21 mouse cellular contexts compared by ENCODE assay signal in the genomic region with DNA sequence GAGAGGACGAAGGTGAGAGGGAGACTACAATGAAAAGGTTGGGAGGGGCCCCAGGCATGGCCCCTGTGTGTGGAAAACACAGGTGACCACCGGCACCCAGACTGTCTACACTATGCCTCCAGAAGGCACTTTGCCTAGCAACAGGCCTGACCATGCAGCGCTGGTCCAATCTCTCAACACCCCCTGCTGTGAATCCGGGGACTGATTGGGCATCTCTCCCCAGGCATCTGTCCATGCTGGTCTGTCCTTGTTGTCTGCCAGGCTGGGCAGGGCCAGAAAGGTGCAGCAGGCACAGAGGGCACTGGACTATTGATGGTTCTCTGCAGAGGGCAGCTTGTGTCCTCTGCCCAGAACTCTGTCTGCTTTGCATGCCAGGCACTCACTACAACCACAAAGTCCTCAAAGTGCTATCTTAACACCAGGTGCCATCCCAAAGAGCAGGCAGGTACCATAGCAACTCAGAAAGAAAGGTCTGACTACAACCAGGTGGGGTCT. TPM values are rescaled to one million over a fixed set of nuclear protein-coding genes. Genes with fewer than 3 reads are reported as not detected.
A peak's percentile ranks its signal among the peaks of the same experiment; 100 is the strongest.
DNase-seq lines count a peak whose midpoint lies in the region; ATAC-seq and TF ChIP-seq lines count a peak whose summit lies in the region.
"Had no signal": no experiment of that assay in that cellular context is flagged by ENCODE, and none has a peak within 500 bp of the region (broad histone marks: within the 10 kb centered on the region; RNA-seq: fewer than 3 reads in every experiment).

No protein-coding gene starts in this region.

- TF ChIP-seq CTCF in layer of hippocampus, adult 2 months (conservative IDR thresholded peaks at IDR 0.05): no peak

- peak overlapping the region; percentile 34 for H3K27ac ChIP-seq in layer of hippocampus, adult 2 months
- no peak overlapping the region for H3K27ac ChIP-seq in midbrain, embryonic 16.5 days (ENCODE audit: low read length)
- H3K27ac ChIP-seq: forebrain, embryonic 10.5 days; heart, embryonic 10.5 days; kidney, postnatal 0 days; liver, embryonic 12.5 days; midbrain, embryonic 10.5 days; neural tube, embryonic 15.5 days; stomach, embryonic 15.5 days had no signal

- 0 out of 2 replicates have a peak, but pooled peaks have one; percentile 10 for ATAC-seq in neutrophil, adult 5-6 weeks (ENCODE audit: extremely low read depth, insufficient number of reproducible peaks, low FRiP score, poor library complexity, severe bottlenecking)
- ATAC-seq in midbrain, embryonic 16.5 days: no peak
- ATAC-seq: inflammation-experienced regulatory T-cells, adult 6 months; liver, embryonic 12.5 days had no signal

- WGBS in midbrain, embryonic 16.5 days: 74% methylated on average over 4 of the region's 4 CpGs

- H3K4me3 ChIP-seq in layer of hippocampus, adult 2 months: no peak overlapping the region
- no peak overlapping the region for H3K4me3 ChIP-seq in midbrain, embryonic 16.5 days (ENCODE audit: low read depth, low read length)
- H3K4me3 ChIP-seq: forebrain, embryonic 10.5 days; heart, embryonic 10.5 days; liver, embryonic 12.5 days; midbrain, embryonic 10.5 days; neural tube, embryonic 15.5 days; stomach, embryonic 15.5 days had no signal

- peak; percentile 68 for DNase-seq in cerebellum, adult 11 months
- DNase-seq in cerebellum, adult 8-10 months: no peak
- no peak for DNase-seq in layer of hippocampus, adult 2 months (ENCODE audit: low spot score in 2 of 2)
- no peak for DNase-seq in layer of hippocampus, adult 18-20 months (ENCODE audit: low spot score in 2 of 2)
- peak; percentile 83 for DNase-seq in cerebellum, adult 9-10 months
- DNase-seq in gastrocnemius, adult 18-20 months (ENCODE audit: low spot score): no peak
- DNase-seq: heart, postnatal 4 days; kidney, adult 18-20 months; lung, adult 18-20 months; lung, postnatal 10 days; thymus, postnatal 4 days had no signal

- no peaks in the 10 kb centered on the region for H3K27me3 ChIP-seq in midbrain, embryonic 16.5 days (ENCODE audit: control insufficient read depth, insufficient read depth, low read depth, low read length)
- H3K27me3 ChIP-seq: liver, embryonic 12.5 days; neural tube, embryonic 15.5 days; stomach, embryonic 15.5 days had no signal

- H3K9me3 ChIP-seq in midbrain, embryonic 16.5 days (replicated peaks; ENCODE audit: control insufficient read depth, low read length, poor library complexity, severe bottlenecking): no peaks in the 10 kb centered on the region
- H3K9me3 ChIP-seq: forebrain, embryonic 10.5 days; heart, embryonic 10.5 days; liver, embryonic 12.5 days; midbrain, embryonic 10.5 days; neural tube, embryonic 15.5 days; stomach, embryonic 15.5 days had no signal

- peaks cover 3% of the 10 kb centered on the region; the same call in 1 of the 2 replicates for H3K36me3 ChIP-seq in midbrain, embryonic 16.5 days (ENCODE audit: control insufficient read depth, insufficient read depth, low read length)
- H3K36me3 ChIP-seq: forebrain, embryonic 10.5 days; heart, embryonic 10.5 days; liver, embryonic 12.5 days; midbrain, embryonic 10.5 days; stomach, embryonic 15.5 days had no signal

- H3K4me2 ChIP-seq in midbrain, embryonic 16.5 days (ENCODE audit: low read length): no peak overlapping the region
- H3K4me2 ChIP-seq: liver, embryonic 12.5 days; neural tube, embryonic 15.5 days; stomach, embryonic 15.5 days had no signal

- no peaks in the 10 kb centered on the region for H3K4me1 ChIP-seq in midbrain, embryonic 16.5 days (ENCODE audit: control insufficient read depth, insufficient read depth, low read length)
- H3K4me1 ChIP-seq: forebrain, embryonic 10.5 days; liver, embryonic 12.5 days; midbrain, embryonic 10.5 days; neural tube, embryonic 15.5 days; stomach, embryonic 15.5 days had no signal

- no peak overlapping the region for H3K9ac ChIP-seq in midbrain, embryonic 16.5 days (ENCODE audit: low read depth, low read length)
- H3K9ac ChIP-seq: liver, embryonic 12.5 days; neural tube, embryonic 15.5 days; stomach, embryonic 15.5 days had no signal

RNA-seq across cellular contexts. Expression of a gene that starts 16.0 kb away (rescaled TPM):
- total RNA-seq in layer of hippocampus, adult 2 months (2021): 1,000 to 10,000 TPM; 1,149 to 1,215 TPM
- total RNA-seq in layer of hippocampus, adult 18-20 months (2021): 1,000 to 10,000 TPM; 1,052 to 1,163 TPM
- 1.1 and 2.1 TPM in 2 replicates for total RNA-seq in neutrophil, adult 5-6 weeks (2017)
- 150 and 163 TPM in 2 replicates for polyA plus RNA-seq in midbrain, embryonic 16.5 days (2015; fragmentation: Nextera tagmentation; extraction: Ambion mirVana)
- 100 to 1,000 TPM; 149 to 185 TPM for total RNA-seq in gastrocnemius, adult 18-20 months (2021)

Comparison
In these comparisons a context has a peak if more than half of its experiments do, and no peak if none do; other contexts are left out.
1. DNase-seq: peak in cerebellum, adult 11 months (single experiment) and cerebellum, adult 9-10 months (single experiment); none in cerebellum, adult 8-10 months (single experiment), layer of hippocampus, adult 2 months (0 of 2), layer of hippocampus, adult 18-20 months (0 of 2) and gastrocnemius, adult 18-20 months (single experiment).
2. RNA of a gene that starts 16.0 kb away (total RNA-seq): 1,149 to 1,215 TPM in layer of hippocampus, adult 2 months, 1,052 to 1,163 TPM in layer of hippocampus, adult 18-20 months and 149 to 185 TPM in gastrocnemius, adult 18-20 months; 1.1 to 2.1 TPM in neutrophil, adult 5-6 weeks; every median in the first group is over 10 times any median in the second.